Mouse (Mus musculus) kidney, embryonic 15.5 days (tissue): ENCODE measurements around the gene Ifnlr1. TPM values are rescaled to one million over a fixed set of nuclear protein-coding genes. Genes with fewer than 3 reads are reported as not detected.

ENCODE experiments used
- ATAC-seq: fragments of 200-750 bp; cut with Nextera tagmentation; replicated peaks from 2 replicates; pipeline ENCODE4 v1.8.0; 2017; ENCODE audit warnings: moderate TSS enrichment; ENCODE audit not compliant: low FRiP score
- H3K27ac ChIP-seq: fragments of 300-500 bp; sonication (generic); 2 replicates; pipeline ENCODE4 v1.5.1; 2015; ENCODE audit warnings: mild to moderate bottlenecking, inconsistent platforms
- H3K27me3 ChIP-seq: fragments of 300-500 bp; sonication (generic); 2 replicates; pipeline ENCODE4 v1.6.1; 2015; ENCODE audit warnings: inconsistent platforms
- H3K36me3 ChIP-seq: fragments of 300-500 bp; sonication (generic); 2 replicates; pipeline ENCODE4 v1.6.1; 2015; ENCODE audit warnings: inconsistent platforms
- H3K4me1 ChIP-seq: fragments of 300-500 bp; sonication (generic); 2 replicates; pipeline ENCODE4 v1.6.1; 2015; ENCODE audit warnings: inconsistent platforms
- H3K4me2 ChIP-seq: fragments of 300-500 bp; sonication (generic); 2 replicates; pipeline ENCODE4 v1.6.1; 2015; ENCODE audit warnings: moderate library complexity, mild to moderate bottlenecking, inconsistent platforms
- H3K4me3 ChIP-seq: fragments of 300-500 bp; sonication (generic); replicated peaks from 2 replicates; pipeline ENCODE4 v1.5.1; 2015; ENCODE audit warnings: mild to moderate bottlenecking, inconsistent platforms
- H3K9ac ChIP-seq: fragments of 300-500 bp; sonication (generic); 2 replicates; pipeline ENCODE4 v1.6.1; 2015; ENCODE audit warnings: mild to moderate bottlenecking, inconsistent platforms
- H3K9me3 ChIP-seq: fragments of 300-500 bp; sonication (generic); replicated peaks from 2 replicates; pipeline ENCODE4 v1.6.1; 2016; ENCODE audit warnings: inconsistent platforms
- WGBS: fragments of 180-500 bp; shearing (Covaris S2); methylation state at CpG from one replicate; pipeline ENCODE4 v1.1.7; 2015; ENCODE audit warnings: mixed read lengths; 5-methylcytosine and 5-hydroxymethylcytosine counted together
- polyA plus RNA-seq: library from polyadenylated mRNA; unstranded; fragments of >200 nt; fragmentation: Nextera tagmentation; extraction: Ambion mirVana; gene quantifications from 2 replicates; pipeline ENCODE4 v1.2.1, GENCODE M21; 2015

The Ifnlr1 gene
- polyA plus RNA-seq, 1 experiment from 2014 or later = 1.1 TPM

DNA sequence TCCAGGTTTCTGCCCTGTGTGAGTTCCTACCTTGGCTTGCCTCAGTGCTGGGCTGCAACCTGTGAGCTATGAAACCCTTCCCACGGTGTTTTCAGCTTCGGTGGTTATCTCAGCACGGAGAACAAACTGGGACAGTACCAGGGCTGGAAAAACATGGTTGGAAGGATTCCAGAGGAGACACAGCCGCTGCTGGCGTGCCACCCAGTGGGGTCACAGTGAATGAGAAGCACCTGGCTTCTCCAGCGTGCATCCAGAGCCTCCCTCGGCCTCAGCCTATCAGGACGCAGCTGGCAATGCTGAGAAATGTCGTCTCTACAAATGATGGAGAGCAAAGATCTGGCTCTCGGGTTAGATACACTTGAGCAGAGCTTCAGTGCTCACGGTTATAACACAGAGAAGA, 40.3 kb downstream of the Ifnlr1 start:
- Histone ChIP-seq H3K27ac (no peak overlapping the region), H3K4me2 (no peak overlapping the region), H3K4me3 (no peak overlapping the region), H3K4me1 (peaks cover 26% of the 10 kb centered on the region; the same call in 1 of the 2 replicates), H3K36me3 (no peaks in the 10 kb centered on the region), H3K27me3 (no peaks in the 10 kb centered on the region), H3K9me3 (no peaks in the 10 kb centered on the region; the same call in 1 of the 2 replicates), H3K9ac (no peak overlapping the region)
- 62% methylated on average over 11 of the region's 11 CpGs for WGBS
- no peak for ATAC-seq

DNA sequence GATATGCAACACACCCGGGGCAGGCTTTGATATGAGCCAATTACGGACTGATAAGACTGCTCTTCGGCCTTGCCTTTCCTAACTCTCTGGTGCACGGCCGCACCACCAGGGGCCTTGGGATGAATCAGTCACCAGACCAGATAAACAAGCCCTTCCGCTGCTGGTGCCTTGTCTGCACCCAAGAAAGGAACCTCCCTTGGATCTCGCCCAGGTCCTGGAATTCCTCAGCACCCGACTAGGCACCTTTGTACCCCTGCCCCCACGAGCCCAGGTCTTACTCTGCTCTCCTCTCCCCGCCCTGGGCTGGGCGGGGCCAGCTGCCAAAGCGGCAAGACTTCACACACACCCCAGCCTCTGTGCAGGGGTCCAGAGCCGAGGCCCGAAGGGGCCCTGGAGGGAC, 41.7 kb downstream of the Ifnlr1 start, which contains the start of gene Il22ra1:
TSS of gene Il22ra1 (plus strand) at position 356 of the 400 bp plus-strand sequence.
- Histone ChIP-seq H3K4me3 (no peak within 1 kb of the TSS), H3K27me3 (no peaks in the 10 kb centered on the region), H3K9me3 (no peaks in the 10 kb centered on the region; the same call in 1 of the 2 replicates), H3K4me2 (no peak within 1 kb of the TSS), H3K27ac (no peak within 1 kb of the TSS), H3K36me3 (no peaks in the 10 kb centered on the region), H3K4me1 (peaks cover 21% of the 10 kb centered on the region; the same call in 1 of the 2 replicates), H3K9ac (no peak within 1 kb of the TSS)
- 38% methylated on average over 14 of the region's 14 CpGs for WGBS
- ATAC-seq = no peak

DNA sequence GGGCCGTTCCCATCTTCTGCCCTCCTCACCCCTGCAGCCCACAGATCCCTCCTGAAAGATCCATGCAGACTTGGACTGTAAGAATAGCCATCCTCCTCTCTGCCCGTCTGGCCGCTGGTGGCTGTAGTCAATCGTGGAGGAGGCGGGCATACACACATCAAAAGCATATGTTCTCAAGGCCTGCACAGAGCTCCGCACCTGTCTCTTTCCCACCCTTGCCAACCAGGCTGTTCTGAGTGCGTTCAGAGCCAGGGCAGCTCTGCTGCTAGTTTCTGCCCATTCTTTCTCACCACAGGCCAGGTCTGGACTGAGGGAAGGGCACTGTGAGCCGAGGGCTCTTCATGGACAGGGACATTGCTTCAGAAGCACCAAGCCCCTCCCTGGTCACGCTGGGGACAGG, 44.1 kb downstream of the Ifnlr1 start:
- 66% methylated on average over 9 of the region's 9 CpGs for WGBS
- H3K27me3 ChIP-seq = no peaks in the 10 kb centered on the region

GRCm38 (mm10) chr4:135730951-135731350, 44.9 kb downstream of the Ifnlr1 start:
- H3K9me3 ChIP-seq = no peaks in the 10 kb centered on the region
- H3K27me3 ChIP-seq = no peaks in the 10 kb centered on the region
- no peaks in the 10 kb centered on the region for H3K36me3 ChIP-seq
- 70% methylated on average over 8 of the region's 8 CpGs for WGBS
- H3K4me2 ChIP-seq = no peak overlapping the region
- H3K27ac ChIP-seq = no peak overlapping the region
- H3K4me1 ChIP-seq = peaks cover 21% of the 10 kb centered on the region; the same call in 1 of the 2 replicates
- no peak overlapping the region for H3K4me3 ChIP-seq
- no peak overlapping the region for H3K9ac ChIP-seq
- no peak for ATAC-seq

More for the DNA sequence above, 44.1 kb downstream of the Ifnlr1 start:
- Histone ChIP-seq H3K9ac (no peak overlapping the region), H3K4me3 (no peak overlapping the region), H3K9me3 (no peaks in the 10 kb centered on the region), H3K27ac (no peak overlapping the region), H3K4me1 (peaks cover 21% of the 10 kb centered on the region; the same call in 1 of the 2 replicates), H3K36me3 (no peaks in the 10 kb centered on the region), H3K4me2 (no peak overlapping the region)
- ATAC-seq = no peak

DNA sequence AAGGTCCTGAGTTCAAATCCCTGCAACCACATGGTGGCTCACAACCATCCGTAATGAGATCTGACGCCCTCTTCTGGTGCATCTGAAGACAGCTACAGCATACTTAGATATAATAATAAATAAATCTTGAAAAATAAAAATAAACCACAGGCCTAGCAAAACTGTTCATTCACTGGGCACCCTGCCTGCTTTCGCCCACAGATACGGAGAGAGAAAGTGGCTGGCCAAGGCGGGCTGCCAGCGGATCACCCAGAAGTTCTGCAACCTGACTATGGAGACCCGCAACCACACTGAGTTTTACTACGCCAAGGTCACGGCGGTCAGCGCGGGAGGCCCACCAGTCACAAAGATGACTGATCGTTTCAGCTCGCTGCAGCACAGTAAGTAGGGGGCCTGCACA, 47.8 kb downstream of the Ifnlr1 start:
- Histone ChIP-seq H3K9me3 (no peaks in the 10 kb centered on the region), H3K27ac (no peak overlapping the region)
- WGBS = 94% methylated on average over 14 of the region's 14 CpGs

DNA sequence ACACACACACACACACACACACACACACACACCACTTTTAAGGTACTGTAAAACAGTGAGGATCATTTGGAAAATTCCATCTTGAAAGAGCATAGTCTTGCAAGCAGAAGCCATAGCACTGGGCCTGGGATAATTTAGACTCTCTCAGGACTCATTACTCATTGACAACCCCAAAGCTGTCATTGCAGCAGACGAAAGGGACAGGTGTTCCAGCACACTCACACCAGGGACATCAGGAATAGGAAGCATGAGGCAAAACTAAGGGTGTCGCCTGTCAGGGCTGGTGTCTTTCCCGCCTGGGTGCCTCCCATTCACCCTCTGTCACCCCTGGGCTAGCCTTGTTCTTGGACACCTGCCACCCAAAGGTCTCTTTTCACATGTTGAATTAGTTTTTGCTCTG, 50.8 kb downstream of the Ifnlr1 start:
- 61% methylated on average over 3 of the region's 3 CpGs for WGBS
- no peak for ATAC-seq
- H3K4me2 ChIP-seq = no peak overlapping the region
- peaks cover 10% of the 10 kb centered on the region for H3K4me1 ChIP-seq
- no peaks in the 10 kb centered on the region for H3K36me3 ChIP-seq
- H3K9me3 ChIP-seq = no peaks in the 10 kb centered on the region
- H3K4me3 ChIP-seq = no peak overlapping the region
- H3K27ac ChIP-seq = no peak overlapping the region
- H3K27me3 ChIP-seq = no peaks in the 10 kb centered on the region
- no peak overlapping the region for H3K9ac ChIP-seq

More for the DNA sequence above, 47.8 kb downstream of the Ifnlr1 start:
- Histone ChIP-seq H3K9ac (no peak overlapping the region), H3K4me2 (no peak overlapping the region), H3K4me1 (peaks cover 17% of the 10 kb centered on the region), H3K27me3 (no peaks in the 10 kb centered on the region), H3K4me3 (no peak overlapping the region), H3K36me3 (no peaks in the 10 kb centered on the region)
- ATAC-seq = no peak

GRCm38 (mm10) chr4:135738237-135738636, 52.1 kb downstream of the Ifnlr1 start:
- Histone ChIP-seq H3K27ac (no peak overlapping the region), H3K27me3 (no peaks in the 10 kb centered on the region), H3K9ac (no peak overlapping the region), H3K4me2 (no peak overlapping the region), H3K4me1 (peaks cover 12% of the 10 kb centered on the region), H3K9me3 (no peaks in the 10 kb centered on the region), H3K4me3 (no peak overlapping the region), H3K36me3 (no peaks in the 10 kb centered on the region)
- ATAC-seq = no peak
- 43% methylated on average over 5 of the region's 5 CpGs for WGBS

DNA sequence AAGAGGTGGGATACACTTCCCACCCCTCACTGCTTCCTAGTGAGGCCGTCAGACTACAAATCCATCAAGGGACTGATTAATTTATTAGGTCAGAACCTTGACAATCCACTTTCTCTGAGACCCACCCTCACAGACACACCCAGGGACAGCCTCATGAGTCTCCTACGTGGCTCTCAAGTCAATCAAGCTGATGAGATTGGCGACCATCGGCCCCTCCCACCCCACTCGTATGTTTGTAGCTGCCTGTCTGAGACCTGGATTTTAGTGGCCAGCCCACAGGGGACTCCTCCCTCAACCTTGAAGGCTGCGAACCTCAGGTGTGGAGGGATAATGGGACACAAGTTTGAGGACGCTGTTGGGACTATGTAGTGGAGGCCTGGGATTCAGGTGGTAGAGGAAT, 53.1 kb downstream of the Ifnlr1 start:
- ATAC-seq = no peak
- H3K27ac ChIP-seq = no peak overlapping the region
- WGBS = 56% methylated on average over 7 of the region's 7 CpGs

DNA sequence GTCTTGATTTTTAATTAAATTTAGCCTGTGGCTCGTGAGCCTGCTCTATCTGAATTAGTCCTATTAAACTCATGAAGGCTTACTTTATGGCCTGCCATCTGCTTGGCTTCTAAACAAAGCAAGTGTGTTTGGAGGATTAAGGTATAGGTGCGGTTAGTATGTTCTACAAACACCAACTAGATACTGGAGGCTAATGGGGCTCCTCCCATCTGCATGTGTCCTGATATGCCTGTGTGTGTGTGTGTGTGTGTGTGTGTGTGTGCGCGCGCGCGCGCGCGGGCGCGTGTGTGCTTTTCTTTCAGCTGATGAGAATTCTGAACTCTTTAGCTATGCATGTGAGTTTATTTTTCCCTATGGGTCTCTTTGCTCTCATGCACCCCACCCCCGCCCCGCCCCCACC, 53.6 kb downstream of the Ifnlr1 start:
- Histone ChIP-seq H3K9me3 (no peaks in the 10 kb centered on the region), H3K36me3 (no peaks in the 10 kb centered on the region), H3K4me2 (no peak overlapping the region), H3K9ac (no peak overlapping the region), H3K4me1 (peaks cover 25% of the 10 kb centered on the region), H3K4me3 (no peak overlapping the region), H3K27me3 (no peaks in the 10 kb centered on the region), H3K27ac (no peak overlapping the region)
- 91% methylated on average over 14 of the region's 14 CpGs for WGBS
- ATAC-seq = no peak

More for the DNA sequence above, 53.1 kb downstream of the Ifnlr1 start:
- peaks cover 21% of the 10 kb centered on the region for H3K4me1 ChIP-seq
- H3K4me2 ChIP-seq = no peak overlapping the region
- no peaks in the 10 kb centered on the region for H3K9me3 ChIP-seq
- no peaks in the 10 kb centered on the region for H3K27me3 ChIP-seq
- no peak overlapping the region for H3K9ac ChIP-seq
- no peak overlapping the region for H3K4me3 ChIP-seq
- no peaks in the 10 kb centered on the region for H3K36me3 ChIP-seq

GRCm38 (mm10) chr4:135743520-135743919, 57.4 kb downstream of the Ifnlr1 start:
- Histone ChIP-seq H3K36me3 (no peaks in the 10 kb centered on the region), H3K4me2 (no peak overlapping the region), H3K4me3 (no peak overlapping the region), H3K27me3 (0 out of 2 replicates have a peak, but pooled peaks cover 2% of the 10 kb centered on the region), H3K4me1 (peaks cover 38% of the 10 kb centered on the region), H3K9ac (no peak overlapping the region), H3K27ac (peak overlapping the region; percentile 45; the same call in 1 of the 2 replicates), H3K9me3 (no peaks in the 10 kb centered on the region)
- no peak; the same call in 1 of the 2 replicates for ATAC-seq
- WGBS = 9% methylated on average over 6 of the region's 6 CpGs

DNA sequence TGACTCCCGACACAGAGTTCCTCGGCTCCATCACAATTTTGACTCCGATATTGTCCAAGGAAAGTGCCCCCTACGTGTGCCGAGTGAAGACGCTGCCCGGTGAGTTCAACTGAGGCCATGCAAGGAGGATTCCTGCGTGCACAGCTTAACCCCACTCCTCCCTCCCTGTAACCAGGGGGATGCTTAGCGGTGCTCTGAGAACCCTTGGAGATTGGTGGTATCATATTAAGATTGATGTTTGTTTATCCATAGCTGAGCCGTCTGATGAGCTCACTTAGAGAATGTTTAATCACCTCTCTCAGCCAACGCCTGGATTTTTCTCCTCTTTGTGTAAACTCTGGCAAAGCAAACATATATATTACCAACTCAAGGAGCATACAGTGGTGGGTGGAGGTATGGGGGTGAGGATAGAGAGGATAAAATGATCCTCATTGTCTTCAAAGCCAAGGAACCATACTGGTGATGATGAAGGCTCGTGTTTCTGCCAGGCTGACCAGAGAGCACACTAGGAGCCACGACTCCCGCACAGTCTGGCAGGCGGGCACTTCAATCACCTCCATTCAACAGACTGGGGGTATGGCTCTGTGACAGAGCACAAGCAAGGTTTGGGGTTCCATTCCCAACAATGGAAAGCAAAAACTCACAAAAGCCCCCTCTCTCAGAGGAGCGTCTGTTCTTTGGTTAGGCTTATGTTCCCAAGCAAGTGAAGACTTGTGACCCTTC, 58.8 kb downstream of the Ifnlr1 start:
- Histone ChIP-seq H3K4me2 (0 out of 2 replicates have a peak overlapping the region, but pooled peaks have one; percentile 1), H3K9ac (no peak overlapping the region), H3K27me3 (0 out of 2 replicates have a peak, but pooled peaks cover 2% of the 10 kb centered on the region), H3K4me3 (no peak overlapping the region), H3K9me3 (no peaks in the 10 kb centered on the region), H3K4me1 (peaks cover 34% of the 10 kb centered on the region), H3K27ac (peak overlapping the region; percentile 42), H3K36me3 (no peaks in the 10 kb centered on the region)
- 27% methylated on average over 16 of the region's 16 CpGs for WGBS
- peak; percentile 53 for ATAC-seq

DNA sequence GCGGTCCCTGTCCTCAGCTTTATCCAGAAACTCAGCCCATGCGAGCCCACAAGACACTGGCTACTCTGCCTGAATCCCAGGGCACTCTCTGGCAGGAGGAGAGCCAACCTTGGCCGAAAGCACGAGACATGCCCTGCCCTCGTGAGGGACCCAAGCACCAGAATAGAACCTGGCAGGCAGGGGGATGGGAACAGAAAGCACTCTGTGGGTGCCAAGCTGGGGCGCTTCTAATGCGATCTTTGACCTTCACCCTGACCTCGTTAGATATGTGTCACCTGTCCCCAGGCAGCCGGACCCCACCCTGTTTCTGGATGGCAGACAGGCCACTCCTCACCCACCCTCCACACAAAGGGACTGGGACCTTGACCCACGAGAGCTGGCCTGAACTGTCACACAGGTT, 59.5 kb downstream of the Ifnlr1 start:
- no peak overlapping the region for H3K4me2 ChIP-seq
- H3K36me3 ChIP-seq = no peaks in the 10 kb centered on the region
- no peak overlapping the region for H3K9ac ChIP-seq
- H3K27me3 ChIP-seq = 0 out of 2 replicates have a peak, but pooled peaks cover 2% of the 10 kb centered on the region
- H3K4me3 ChIP-seq = no peak overlapping the region
- peak overlapping the region; percentile 42 for H3K27ac ChIP-seq
- H3K4me1 ChIP-seq = peaks cover 34% of the 10 kb centered on the region
- H3K9me3 ChIP-seq = no peaks in the 10 kb centered on the region
- no peak for ATAC-seq
- WGBS = 73% methylated on average over 10 of the region's 10 CpGs
